Mouse (Mus musculus): ENCODE results near the gene Picalm. TPM values are rescaled to one million over a fixed set of nuclear protein-coding genes. Genes with fewer than 3 reads are reported as not detected.

Gene Picalm
- polyA plus RNA-seq, 1 experiment from 2014 or later: 44.8 TPM

DNA sequence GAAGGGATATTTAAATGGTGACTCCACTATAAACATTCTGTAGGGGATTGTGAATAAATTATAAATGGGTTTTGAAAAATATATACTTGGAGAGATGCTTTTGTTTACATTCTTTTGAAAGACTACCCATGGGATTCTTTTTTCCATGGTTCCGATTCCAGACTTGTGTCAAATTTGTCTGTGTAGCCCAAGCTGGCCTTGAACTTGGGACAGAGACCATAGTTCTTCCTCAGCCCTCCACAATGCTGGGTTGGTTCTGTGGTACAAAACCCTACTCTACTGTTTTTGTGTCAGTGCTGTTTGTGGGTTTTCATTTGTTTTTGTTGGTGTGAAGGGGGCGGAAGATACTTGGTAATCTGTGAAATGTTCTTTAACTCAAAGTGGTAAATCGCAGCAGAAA lies 2.3 kb downstream of the Picalm start:
- H3K9ac ChIP-seq: peak overlapping the region; percentile 100
- no peak for ATAC-seq (ENCODE audit: insufficient read depth)
- peaks cover 11% of the 10 kb centered on the region for H3K36me3 ChIP-seq (replicated peaks)
- H3K4me1 ChIP-seq (replicated peaks): peaks cover 54% of the 10 kb centered on the region
- no peaks in the 10 kb centered on the region for H3K9me3 ChIP-seq (replicated peaks)
- peak overlapping the region; percentile 98 for H3K27ac ChIP-seq (replicated peaks)
- H3K27me3 ChIP-seq: no peaks in the 10 kb centered on the region
- peak overlapping the region; percentile 98 for H3K4me3 ChIP-seq (replicated peaks)
- 16% methylated on average over 3 of the region's 3 CpGs for WGBS (ENCODE audit: insufficient replicate concordance)
- peak overlapping the region; percentile 92 for H3K4me2 ChIP-seq

DNA sequence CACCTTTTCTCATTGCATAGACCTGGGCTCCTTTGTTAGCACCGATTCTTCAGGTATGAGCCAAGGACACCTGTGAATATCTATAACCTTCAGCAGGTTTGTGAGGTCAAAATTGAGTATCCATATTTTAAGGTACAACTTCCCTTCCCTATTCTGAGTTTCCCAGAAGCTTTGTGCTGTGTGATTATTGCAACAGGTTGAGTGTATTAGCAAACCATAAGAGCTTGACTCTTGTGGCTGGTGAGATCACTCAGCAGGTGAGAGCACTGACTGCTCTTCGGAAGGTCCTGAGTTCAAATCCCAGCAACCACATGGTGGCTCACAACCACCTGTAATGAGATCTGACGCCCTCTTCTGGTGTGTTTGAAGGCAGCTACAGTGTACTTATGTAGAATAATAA lies 6.7 kb downstream of the Picalm start:
- Histone ChIP-seq H3K9me3 (replicated peaks) (no peaks in the 10 kb centered on the region), H3K4me1 (replicated peaks) (peaks cover 69% of the 10 kb centered on the region), H3K4me3 (replicated peaks) (peak overlapping the region; percentile 0; the same call in 1 of the 2 replicates), H3K4me2 (peak overlapping the region; percentile 42), H3K27ac (replicated peaks) (peak overlapping the region; percentile 53), H3K36me3 (replicated peaks) (peaks cover 11% of the 10 kb centered on the region), H3K27me3 (no peaks in the 10 kb centered on the region), H3K9ac (0 out of 2 replicates have a peak overlapping the region, but pooled peaks have one; percentile 0)
- no peak for ATAC-seq (ENCODE audit: insufficient read depth)
- WGBS (ENCODE audit: insufficient replicate concordance): 58% methylated on average over 3 of the region's 3 CpGs

DNA sequence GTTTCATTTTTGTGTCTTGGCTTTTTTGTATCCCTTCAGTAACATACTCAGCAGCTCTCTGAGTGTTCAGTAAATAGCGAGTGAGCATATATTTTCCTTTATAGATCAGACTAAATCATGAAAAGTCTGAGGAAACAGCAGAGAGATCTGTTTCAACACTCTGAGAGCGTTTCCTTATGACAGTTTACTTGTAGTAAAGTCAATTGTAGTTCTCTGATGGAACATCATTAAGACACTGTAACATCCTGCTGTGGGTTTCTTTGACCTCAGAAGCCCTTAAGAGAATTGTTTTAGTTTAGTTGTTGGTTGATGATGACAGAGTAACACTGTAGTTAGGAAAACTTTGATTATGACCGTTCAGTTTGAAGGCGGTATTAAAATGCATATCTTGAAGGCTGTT lies 8.3 kb downstream of the Picalm start:
- H3K4me3 ChIP-seq (replicated peaks): 0 out of 2 replicates have a peak overlapping the region, but pooled peaks have one; percentile 9
- peak overlapping the region; percentile 51 for H3K4me2 ChIP-seq
- peak overlapping the region; percentile 61 for H3K27ac ChIP-seq (replicated peaks)
- peaks cover 78% of the 10 kb centered on the region for H3K4me1 ChIP-seq (replicated peaks)
- ATAC-seq (ENCODE audit: insufficient read depth): no peak
- no peaks in the 10 kb centered on the region for H3K9me3 ChIP-seq (replicated peaks)
- H3K27me3 ChIP-seq: no peaks in the 10 kb centered on the region
- peaks cover 11% of the 10 kb centered on the region for H3K36me3 ChIP-seq (replicated peaks)
- H3K9ac ChIP-seq: no peak overlapping the region; the same call in 1 of the 2 replicates
- 62% methylated on average over 4 of the region's 4 CpGs for WGBS (ENCODE audit: insufficient replicate concordance)

DNA sequence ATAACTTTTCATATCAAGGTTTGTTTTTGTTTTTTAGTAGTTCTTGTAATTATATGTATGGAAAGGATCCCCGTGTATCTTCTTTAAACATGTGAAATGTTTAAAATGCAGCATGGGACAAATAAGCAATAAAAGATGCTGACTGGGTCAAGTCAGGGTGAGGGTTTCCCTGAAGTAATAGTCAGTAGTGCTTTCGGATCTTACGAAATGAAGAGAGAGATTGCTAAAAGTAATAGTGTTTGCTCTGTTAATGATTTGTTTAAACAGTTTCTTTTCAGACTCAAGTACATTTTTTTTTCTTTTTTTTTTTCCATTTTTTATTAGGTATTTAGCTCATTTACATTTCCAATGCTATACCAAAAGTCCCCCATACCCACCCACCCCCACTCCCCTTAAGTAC lies 10.3 kb downstream of the Picalm start:
- Histone ChIP-seq H3K36me3 (replicated peaks) (peaks cover 10% of the 10 kb centered on the region), H3K4me1 (replicated peaks) (peaks cover 74% of the 10 kb centered on the region), H3K9me3 (replicated peaks) (no peaks in the 10 kb centered on the region), H3K27me3 (no peaks in the 10 kb centered on the region), H3K27ac (replicated peaks) (no peak overlapping the region; the same call in 1 of the 2 replicates), H3K4me2 (no peak overlapping the region), H3K4me3 (replicated peaks) (no peak overlapping the region), H3K9ac (no peak overlapping the region)
- 80% methylated on average over 3 of the region's 3 CpGs for WGBS (ENCODE audit: insufficient replicate concordance)
- no peak for ATAC-seq (ENCODE audit: insufficient read depth)

DNA sequence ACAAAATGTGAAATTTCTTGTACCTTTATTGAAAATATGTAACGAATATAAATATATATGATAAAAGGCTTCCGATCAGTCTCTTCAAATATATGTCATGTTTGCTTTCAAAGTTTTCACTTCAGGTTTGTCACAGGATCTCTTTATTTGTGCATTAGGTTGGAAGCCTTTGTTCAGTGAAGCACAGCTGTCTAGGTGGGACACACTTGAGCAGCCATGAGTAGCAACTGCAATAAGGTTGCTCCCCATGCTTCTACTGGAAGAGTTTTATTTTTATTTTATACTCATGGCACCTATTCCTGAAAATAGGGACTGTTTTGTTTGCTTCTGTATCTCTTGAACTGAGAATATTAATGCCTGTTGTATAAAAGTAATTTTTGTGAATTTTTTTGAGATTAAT lies 14.3 kb downstream of the Picalm start:
- Histone ChIP-seq H3K9me3 (replicated peaks) (no peaks in the 10 kb centered on the region), H3K4me2 (peak overlapping the region; percentile 62), H3K9ac (no peak overlapping the region; the same call in 1 of the 2 replicates), H3K36me3 (replicated peaks) (no peaks in the 10 kb centered on the region; the same call in 1 of the 2 replicates), H3K27me3 (no peaks in the 10 kb centered on the region), H3K4me1 (replicated peaks) (peaks cover 76% of the 10 kb centered on the region), H3K27ac (replicated peaks) (peak overlapping the region; percentile 84), H3K4me3 (replicated peaks) (peak overlapping the region; percentile 22)
- 75% methylated on average over 2 of the region's 2 CpGs for WGBS (ENCODE audit: insufficient replicate concordance)
- ATAC-seq (ENCODE audit: insufficient read depth): no peak

DNA sequence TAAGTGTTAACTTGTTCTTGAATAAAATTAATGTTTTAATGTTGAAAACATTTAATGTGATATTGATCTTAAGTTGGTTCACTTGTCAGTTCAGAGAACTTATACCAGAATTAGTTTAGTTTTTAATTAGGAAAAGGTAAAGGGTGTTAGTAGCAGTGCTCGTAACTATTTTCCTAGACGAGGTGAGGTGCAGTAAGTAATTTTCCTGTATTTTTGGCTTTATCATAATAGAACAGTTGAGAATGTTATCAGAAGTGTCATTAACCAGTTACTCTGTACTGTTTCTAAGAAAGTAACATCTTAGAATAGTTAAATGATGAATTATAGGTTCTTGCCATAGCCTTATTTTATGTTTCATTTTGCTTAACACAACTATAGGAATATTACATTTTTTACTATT lies 15.0 kb downstream of the Picalm start:
- Histone ChIP-seq H3K36me3 (replicated peaks) (peaks cover 2% of the 10 kb centered on the region), H3K9me3 (replicated peaks) (no peaks in the 10 kb centered on the region), H3K4me1 (replicated peaks) (peaks cover 75% of the 10 kb centered on the region), H3K9ac (peak overlapping the region; percentile 48; the same call in 1 of the 2 replicates), H3K4me2 (peak overlapping the region; percentile 62), H3K27ac (replicated peaks) (peak overlapping the region; percentile 94), H3K27me3 (no peaks in the 10 kb centered on the region), H3K4me3 (replicated peaks) (peak overlapping the region; percentile 22; the same call in 1 of the 2 replicates)
- ATAC-seq (ENCODE audit: insufficient read depth): no peak
- 9% methylated on average over 2 of the region's 2 CpGs for WGBS (ENCODE audit: insufficient replicate concordance)

DNA sequence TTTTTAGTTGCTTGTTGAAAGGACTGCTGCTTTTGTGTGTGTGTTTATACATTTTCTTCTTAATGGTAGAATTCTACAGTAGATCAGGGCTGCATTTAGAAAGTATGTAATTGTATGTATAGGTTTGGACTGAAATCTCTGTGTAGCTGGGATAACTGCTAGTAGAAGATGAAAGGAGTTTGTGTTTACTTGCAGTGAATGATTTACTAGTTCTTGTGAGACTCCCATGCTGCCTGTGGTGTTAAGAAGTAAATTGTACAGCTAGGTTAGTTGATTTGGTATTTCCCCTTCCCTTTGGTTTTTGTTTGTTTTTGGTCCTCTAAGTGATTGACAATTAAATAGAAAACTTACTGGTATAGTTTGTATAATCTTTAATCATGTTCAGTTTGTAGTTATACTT lies 15.4 kb downstream of the Picalm start:
- Histone ChIP-seq H3K27me3 (no peaks in the 10 kb centered on the region), H3K36me3 (replicated peaks) (peaks cover 4% of the 10 kb centered on the region), H3K9ac (peak overlapping the region; percentile 40; the same call in 1 of the 2 replicates), H3K27ac (replicated peaks) (peak overlapping the region; percentile 94), H3K4me2 (peak overlapping the region; percentile 60), H3K4me1 (replicated peaks) (peaks cover 74% of the 10 kb centered on the region), H3K4me3 (replicated peaks) (peak overlapping the region; percentile 16; the same call in 1 of the 2 replicates), H3K9me3 (replicated peaks) (no peaks in the 10 kb centered on the region)
- ATAC-seq (ENCODE audit: insufficient read depth): no peak

DNA sequence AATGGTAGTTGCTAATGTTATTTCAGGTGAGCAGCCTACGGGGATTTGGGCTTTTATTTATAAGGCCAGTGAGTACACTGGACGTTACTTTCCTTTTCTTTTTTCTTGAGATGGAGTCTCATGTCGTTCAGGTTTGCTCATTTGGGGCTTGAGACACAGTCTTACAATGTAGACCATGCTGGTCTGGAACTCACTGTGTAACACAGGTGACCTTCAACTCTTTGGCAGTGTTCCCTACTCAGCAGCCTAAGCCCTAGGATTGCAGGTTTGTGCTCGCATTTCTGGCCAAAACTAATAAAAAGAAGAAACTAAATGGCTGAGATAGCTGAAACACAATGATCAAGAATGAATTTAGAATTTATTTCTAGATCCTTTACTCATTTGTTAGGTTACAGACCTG lies 15.9 kb downstream of the Picalm start:
- Histone ChIP-seq H3K4me1 (replicated peaks) (peaks cover 72% of the 10 kb centered on the region), H3K4me2 (peak overlapping the region; percentile 60), H3K36me3 (replicated peaks) (peaks cover 7% of the 10 kb centered on the region), H3K9ac (peak overlapping the region; percentile 51), H3K9me3 (replicated peaks) (no peaks in the 10 kb centered on the region), H3K27me3 (no peaks in the 10 kb centered on the region), H3K4me3 (replicated peaks) (peak overlapping the region; percentile 35), H3K27ac (replicated peaks) (peak overlapping the region; percentile 94)
- ATAC-seq (ENCODE audit: insufficient read depth): peak; percentile 72
- WGBS (ENCODE audit: insufficient replicate concordance): 21% methylated on average over 4 of the region's 4 CpGs

DNA sequence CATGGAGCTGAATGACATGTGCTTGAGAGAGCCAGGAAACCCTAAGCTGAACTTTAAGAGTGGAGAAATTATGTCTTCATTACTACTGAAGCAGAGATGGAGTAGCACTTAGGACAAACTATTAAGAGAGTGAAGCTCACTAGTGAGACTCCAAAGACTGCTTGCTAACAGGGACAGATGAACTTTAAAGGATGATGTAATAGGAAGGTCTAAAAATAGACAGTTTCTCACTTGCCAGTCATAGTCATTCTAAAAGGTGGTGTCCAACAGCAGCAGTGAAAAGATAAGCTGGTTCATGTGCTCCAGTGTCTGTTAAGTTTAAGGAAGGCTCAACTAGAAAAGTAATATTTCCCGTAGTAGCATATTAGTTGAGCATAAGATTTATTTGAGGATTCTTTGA lies 16.3 kb downstream of the Picalm start:
- Histone ChIP-seq H3K4me1 (replicated peaks) (peaks cover 72% of the 10 kb centered on the region), H3K4me3 (replicated peaks) (peak overlapping the region; percentile 35)
- ATAC-seq (ENCODE audit: insufficient read depth): peak; percentile 87

DNA sequence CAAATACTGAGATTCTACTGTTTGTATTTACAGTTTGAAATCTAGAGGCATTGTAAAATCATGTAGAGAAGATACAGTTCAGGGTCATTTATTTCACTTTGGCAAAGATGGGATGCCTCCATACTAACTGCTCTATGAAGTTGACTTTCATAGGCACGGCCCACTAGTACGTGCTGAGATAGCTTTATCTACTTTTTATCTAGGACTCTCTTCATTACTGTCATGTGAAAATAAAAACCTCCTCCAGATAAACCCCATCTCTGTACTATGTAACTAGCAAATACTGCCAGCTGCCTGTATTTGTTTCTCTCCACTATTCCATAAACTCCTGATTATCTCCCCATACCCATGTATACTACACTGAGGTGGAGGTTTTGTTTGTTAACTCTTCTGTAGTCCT lies 18.0 kb downstream of the Picalm start:
- WGBS (ENCODE audit: insufficient replicate concordance): 8% methylated on average over 2 of the region's 2 CpGs
- Histone ChIP-seq H3K9ac (peak overlapping the region; percentile 43), H3K27me3 (no peaks in the 10 kb centered on the region), H3K27ac (replicated peaks) (peak overlapping the region; percentile 87), H3K4me1 (replicated peaks) (peaks cover 66% of the 10 kb centered on the region), H3K4me2 (peak overlapping the region; percentile 62), H3K9me3 (replicated peaks) (no peaks in the 10 kb centered on the region), H3K4me3 (replicated peaks) (peak overlapping the region; percentile 26), H3K36me3 (replicated peaks) (peaks cover 22% of the 10 kb centered on the region)
- ATAC-seq (ENCODE audit: insufficient read depth): peak; percentile 30

More for the DNA sequence above, 16.3 kb downstream of the Picalm start:
- WGBS (ENCODE audit: insufficient replicate concordance): 2% methylated on average over 1 of the region's 1 CpGs
- Histone ChIP-seq H3K4me2 (peak overlapping the region; percentile 60), H3K9me3 (replicated peaks) (no peaks in the 10 kb centered on the region), H3K36me3 (replicated peaks) (peaks cover 11% of the 10 kb centered on the region), H3K27me3 (no peaks in the 10 kb centered on the region), H3K27ac (replicated peaks) (peak overlapping the region; percentile 94), H3K9ac (peak overlapping the region; percentile 51)

DNA sequence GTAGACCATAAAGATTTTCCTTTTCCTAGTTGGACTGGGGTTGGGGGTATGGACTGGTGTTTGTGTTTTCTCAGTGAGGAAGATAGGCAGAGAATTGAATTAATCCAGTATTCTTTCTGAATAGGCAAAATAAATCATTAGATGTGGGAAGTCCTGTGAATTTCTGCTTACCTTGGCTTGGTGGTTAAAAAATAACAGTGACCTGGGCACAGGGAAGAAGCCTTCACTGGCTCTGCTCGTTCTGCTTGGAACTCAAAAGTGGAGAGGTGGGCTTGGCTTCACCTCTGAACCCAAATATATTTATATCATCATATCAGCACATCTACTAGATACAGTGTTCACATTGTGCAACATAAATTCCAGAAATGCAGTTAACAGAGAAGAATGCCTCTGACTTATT lies 18.5 kb downstream of the Picalm start:
- H3K27ac ChIP-seq (replicated peaks): peak overlapping the region; percentile 87
- 0 out of 2 replicates have a peak overlapping the region, but pooled peaks have one; percentile 26 for H3K4me3 ChIP-seq (replicated peaks)
- peak overlapping the region; percentile 62 for H3K4me2 ChIP-seq
- H3K27me3 ChIP-seq: no peaks in the 10 kb centered on the region
- H3K9ac ChIP-seq: peak overlapping the region; percentile 43; the same call in 1 of the 2 replicates
- H3K4me1 ChIP-seq (replicated peaks): peaks cover 67% of the 10 kb centered on the region
- no peak for ATAC-seq (ENCODE audit: insufficient read depth)
- peaks cover 25% of the 10 kb centered on the region for H3K36me3 ChIP-seq (replicated peaks)
- no peaks in the 10 kb centered on the region for H3K9me3 ChIP-seq (replicated peaks)
- WGBS (ENCODE audit: insufficient replicate concordance): 49% methylated on average over 1 of the region's 1 CpGs

DNA sequence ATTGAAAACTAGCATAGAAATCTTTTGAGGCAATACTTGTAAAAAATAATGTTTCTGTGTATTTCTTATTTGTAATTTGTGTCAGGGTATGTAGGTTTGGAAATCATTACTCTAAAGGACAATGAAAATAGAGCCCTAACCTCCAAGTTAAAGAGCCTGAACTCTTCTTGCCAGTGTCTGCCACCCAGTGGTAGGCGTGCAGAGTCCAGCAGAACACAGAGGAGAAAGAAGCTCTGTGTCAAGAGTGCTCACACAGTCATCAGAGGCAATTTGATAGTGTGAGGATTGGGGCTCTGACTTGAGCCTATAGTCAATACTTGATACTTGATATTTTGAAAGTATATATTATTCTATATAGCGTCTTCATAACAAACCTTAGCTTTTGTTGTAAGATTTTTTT lies 20.3 kb downstream of the Picalm start:
- WGBS (ENCODE audit: insufficient replicate concordance): 49% methylated on average over 2 of the region's 2 CpGs
- no peak overlapping the region for H3K4me2 ChIP-seq
- no peak overlapping the region for H3K4me3 ChIP-seq (replicated peaks)
- H3K9ac ChIP-seq: no peak overlapping the region
- no peak overlapping the region for H3K27ac ChIP-seq (replicated peaks)
- H3K4me1 ChIP-seq (replicated peaks): peaks cover 55% of the 10 kb centered on the region
- ATAC-seq (ENCODE audit: insufficient read depth): no peak
- no peaks in the 10 kb centered on the region for H3K27me3 ChIP-seq
- no peaks in the 10 kb centered on the region for H3K9me3 ChIP-seq (replicated peaks)
- peaks cover 25% of the 10 kb centered on the region for H3K36me3 ChIP-seq (replicated peaks)
